Mouse (Mus musculus): ENCODE results near the gene Atp1b1.
A peak's percentile ranks its signal among the peaks of the same experiment; 100 is the strongest.

Gene Atp1b1

GRCm38 (mm10) chr1:164458245-164458613 is at the start of gene Atp1b1:
TSS of gene Atp1b1 (minus strand) at chr1:164458355.
- DNase-seq (ENCODE audit: low spot score), result peak; percentile 93

DNA sequence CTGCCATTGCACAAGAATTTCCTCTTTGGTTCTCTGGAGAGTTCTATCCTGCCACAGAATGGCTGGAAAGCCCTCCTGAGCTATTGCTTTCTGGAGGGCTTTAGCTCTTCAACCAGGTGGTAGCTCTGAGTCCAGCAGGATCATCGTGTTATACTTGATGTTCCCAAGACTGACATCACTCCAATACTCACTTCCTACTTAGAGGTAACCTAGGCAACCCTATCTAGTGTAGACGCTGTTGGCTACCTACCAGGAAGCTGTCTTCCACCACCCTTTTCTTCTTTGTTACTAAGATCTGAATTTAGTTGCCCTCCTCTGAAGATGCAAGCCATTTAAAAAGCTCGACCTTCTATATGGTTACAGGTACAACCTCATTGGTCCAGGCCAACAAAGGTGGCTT is 46.9 kb upstream of the Atp1b1 start:
- no peak for DNase-seq (ENCODE audit: low spot score)

DNA sequence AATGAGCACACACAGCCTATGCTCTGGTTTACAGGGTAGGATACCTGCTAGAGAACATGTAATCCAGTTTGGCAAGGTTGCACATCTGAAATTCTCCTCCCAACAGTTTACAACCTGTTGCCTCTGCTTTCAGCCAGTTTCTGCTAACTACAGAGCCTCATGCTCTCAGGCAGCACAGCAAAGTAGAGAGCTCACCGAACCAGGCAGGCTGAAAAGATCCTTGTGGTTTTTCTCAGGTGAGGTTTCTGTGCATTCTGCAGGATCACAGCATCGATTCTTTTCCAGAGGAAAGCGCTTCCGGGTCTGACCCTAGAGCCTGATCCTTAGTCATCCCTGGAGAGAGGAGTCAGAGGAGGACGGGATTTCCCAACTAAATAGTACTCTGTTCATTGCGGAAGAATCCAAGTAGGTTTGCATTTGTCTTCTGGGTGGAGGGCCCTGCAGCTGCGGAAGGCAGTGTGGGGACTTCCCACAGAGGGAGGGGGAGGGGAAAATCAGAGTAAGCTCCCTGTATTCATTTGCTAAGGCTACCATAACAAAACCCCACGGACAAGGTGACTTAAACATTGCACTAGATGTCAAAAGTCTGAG is 45.1 kb upstream of the Atp1b1 start:
- no peak for DNase-seq (ENCODE audit: low spot score)

- no peak for DNase-seq (ENCODE audit: low spot score)
These were observed 44.1 kb upstream of the Atp1b1 start for GRCm38 (mm10) chr1:164502231-164502630.

DNA sequence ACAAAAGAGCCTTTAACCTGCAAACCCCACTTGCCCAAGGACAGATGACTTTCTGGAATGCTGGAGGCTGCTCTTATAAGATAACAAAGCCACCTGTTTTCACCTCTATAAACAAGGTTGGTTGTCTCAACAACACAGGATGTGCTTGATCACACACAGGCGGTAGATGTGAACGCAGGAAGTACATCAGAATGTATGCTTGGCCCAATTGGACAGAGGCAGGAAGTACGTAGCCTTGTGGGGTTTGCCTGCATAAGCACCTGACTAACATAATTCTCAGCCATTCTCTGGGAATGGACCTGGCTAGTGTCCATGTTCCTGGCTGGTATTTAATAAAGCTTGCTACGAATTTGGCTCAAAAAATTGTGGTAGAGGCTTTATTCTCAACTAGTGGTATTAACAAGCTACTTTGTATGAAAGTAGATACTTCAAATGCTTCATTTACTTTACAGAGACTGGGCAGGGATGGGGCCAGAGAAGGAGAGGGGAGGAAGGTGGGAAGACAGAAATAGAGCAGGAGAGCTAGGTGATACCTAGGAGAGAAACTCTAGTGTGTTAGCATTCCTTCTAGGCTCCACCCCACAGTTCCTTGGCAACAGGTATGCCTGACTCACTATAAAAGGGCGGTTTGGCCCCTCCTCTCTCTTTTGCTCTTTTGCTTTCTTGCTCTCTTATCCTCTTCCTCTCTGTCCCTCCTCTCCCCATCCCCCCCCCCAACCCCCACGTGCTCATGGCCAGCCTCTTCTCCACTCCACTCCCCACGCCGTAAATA is 36.8 kb upstream of the Atp1b1 start:
- DNase-seq (ENCODE audit: low spot score), result no peak

DNA sequence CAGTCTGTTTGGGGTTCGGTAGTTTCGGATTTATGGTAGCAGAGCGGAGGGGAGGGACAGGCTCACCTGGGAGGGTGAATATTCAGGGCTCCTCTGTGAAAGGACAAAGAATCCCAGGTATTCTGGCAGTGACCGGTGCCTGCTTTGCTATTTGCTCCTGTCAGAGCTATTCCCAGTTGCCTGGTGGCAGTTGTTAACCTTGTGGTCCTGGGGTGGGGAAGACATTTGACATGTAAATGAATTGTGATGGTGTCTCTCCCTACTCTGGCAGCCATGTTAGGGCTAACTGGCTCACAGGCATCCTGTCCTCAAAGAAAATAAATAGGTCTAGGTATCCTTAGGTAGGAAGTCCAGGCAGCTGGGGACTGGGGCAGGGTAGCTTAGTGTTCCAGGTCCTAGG is 36.1 kb upstream of the Atp1b1 start:
- DNase-seq (ENCODE audit: low spot score), result no peak

DNA sequence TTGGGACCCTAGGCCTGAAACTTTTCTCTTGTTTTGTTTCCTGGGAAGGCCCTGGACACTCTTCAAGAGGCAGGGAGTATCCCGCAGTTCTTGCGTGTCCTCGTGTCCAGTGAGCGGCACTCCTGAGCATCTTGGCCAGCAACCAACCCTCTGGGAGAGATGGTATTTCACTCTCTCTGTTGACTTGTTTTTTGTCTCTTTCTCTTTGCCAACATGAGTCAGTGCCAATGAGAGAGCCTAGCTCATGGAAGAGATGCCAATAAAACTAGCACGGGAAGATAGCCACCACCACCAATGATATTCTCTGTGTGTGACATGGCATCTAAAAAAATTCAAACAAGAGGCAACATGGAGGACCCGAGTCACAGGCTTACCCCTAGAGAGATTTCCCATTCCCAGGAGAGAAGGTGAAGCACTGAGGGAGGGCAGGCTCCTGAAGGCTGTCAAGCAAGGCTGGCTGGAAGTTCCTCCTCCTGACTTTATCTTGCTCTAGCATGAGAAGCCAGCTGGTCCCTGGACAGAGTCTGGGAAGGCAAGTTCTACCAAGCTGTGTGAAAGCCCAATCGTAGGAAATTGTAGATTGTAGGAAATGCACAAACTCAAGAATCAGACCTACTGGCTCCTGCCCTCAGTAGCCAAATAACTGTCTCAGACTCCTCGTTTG is 35.0 kb upstream of the Atp1b1 start:
- DNase-seq (ENCODE audit: low spot score), result peak; percentile 44

DNA sequence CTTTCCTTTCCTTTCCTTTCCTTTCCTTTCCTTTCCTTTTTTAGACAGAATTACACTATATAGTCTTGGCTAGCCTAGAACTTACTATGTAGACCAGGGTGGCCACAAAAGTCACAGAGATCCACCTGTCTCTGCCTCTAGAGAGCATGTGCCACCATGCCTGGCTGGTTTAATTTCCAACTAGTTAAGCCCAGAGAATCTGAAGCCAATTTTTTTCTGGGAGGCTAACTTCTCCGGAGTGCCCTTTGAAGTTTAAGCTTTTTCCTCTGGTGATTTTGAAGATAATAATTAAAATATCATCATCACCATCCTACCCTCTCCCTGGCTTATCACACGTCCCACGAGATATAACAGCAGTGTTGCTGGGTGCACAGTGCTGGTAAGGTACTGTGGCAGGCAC is 34.3 kb upstream of the Atp1b1 start:
- DNase-seq (ENCODE audit: low spot score), result no peak

DNA sequence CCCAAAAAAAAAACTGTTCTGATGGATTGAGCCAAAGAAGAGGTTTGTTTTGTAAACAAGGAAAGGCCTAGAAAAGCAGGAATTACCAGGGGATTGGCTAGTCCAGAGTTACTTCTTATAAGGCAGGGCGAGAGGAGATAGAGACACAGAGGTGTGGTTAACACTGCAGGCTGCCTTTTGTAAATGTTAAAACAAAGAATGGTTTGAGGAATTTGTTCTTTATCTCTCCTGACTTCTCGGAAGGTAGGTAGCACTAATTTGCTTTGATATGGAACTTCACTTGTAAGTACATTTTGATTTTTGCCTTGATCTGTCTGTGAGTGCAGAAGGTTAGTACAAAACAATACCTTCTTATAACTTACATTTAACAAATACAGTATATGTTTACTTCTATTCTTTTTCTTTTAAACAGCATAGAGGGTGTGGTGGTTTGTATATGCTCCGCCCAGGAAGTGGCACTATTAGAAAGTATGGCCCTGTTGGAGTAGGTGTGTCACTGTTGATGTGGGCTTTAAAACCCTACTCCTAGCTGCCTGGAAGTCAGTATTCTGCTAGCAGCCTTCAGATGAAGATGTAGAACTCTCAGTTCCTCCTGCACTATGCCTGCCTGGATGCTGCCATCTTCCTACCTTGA is 31.9 kb upstream of the Atp1b1 start:
- DNase-seq (ENCODE audit: low spot score), result no peak

DNA sequence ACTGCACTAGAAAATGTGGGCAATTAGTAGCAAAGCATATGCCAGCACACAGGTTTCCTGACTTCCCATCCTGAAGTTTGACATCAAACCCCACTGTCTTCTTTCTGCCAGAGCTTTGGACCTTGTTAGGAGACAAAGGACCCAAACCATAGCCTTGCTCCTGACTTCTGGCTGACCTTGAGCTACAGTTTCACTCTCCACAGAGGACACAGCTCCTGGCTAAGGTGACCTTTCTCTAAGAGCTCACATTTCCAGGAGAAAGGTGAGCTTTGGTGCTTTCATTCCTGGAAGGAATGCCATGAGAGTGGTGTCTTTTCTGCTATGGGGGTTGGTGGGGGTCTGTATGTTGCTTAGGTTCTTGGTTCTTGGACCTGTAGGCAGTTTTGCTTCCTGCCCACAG is 25.6 kb upstream of the Atp1b1 start:
- no peak for DNase-seq (ENCODE audit: low spot score)

DNA sequence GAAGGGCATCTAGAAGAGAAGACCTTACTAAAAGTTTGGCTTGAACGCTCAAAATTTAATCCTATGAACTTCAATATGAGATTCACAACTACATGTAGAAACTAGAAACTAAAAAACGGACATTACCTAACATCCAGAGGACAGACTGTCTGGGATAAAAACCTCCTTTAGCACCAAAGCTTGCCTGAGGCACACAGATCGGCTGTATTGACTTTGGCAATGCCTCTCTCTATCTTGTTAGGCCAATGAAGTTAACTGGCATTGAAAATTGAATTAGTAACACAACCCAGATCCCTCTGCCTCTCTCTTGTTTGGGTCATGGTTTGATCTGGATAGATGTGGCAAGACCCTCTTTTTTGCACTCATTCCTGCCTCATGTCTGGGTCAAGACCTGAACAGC is 24.7 kb upstream of the Atp1b1 start:
- no peak for DNase-seq (ENCODE audit: low spot score)

DNA sequence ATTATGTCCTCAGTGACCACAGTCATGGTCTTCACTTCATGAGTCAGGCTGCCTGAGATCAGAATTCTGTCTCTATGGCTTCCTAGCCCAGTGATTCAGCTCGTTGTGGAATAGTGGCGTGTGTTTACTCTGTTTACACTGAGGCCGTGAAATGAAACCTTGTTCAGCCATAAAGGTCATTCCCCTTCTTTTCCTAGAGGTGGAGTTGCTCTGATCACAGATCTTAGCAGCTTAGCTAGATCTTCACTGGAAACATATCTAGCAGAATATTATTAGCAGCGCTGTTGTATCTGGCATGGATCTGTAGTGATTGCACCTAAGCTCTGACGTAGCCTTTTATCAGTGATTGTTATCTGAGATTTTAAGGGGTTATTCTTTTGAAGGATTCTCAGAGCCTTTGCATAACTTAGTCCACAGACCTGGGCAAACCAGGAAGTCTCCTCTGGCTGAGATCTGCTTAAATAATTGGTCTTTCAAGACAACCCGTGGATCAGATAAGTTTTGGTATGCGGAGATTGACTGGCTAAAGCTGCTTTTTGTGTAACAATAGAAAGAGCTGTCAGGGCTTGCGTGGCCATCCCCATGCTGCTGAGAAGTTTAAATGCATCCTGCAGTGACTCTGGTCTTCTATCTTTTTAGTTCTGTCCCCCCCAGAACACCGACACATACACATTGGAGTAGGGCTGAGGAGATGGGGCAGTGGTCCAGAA is 23.6 kb upstream of the Atp1b1 start:
- no peak for DNase-seq (ENCODE audit: low spot score)

DNA sequence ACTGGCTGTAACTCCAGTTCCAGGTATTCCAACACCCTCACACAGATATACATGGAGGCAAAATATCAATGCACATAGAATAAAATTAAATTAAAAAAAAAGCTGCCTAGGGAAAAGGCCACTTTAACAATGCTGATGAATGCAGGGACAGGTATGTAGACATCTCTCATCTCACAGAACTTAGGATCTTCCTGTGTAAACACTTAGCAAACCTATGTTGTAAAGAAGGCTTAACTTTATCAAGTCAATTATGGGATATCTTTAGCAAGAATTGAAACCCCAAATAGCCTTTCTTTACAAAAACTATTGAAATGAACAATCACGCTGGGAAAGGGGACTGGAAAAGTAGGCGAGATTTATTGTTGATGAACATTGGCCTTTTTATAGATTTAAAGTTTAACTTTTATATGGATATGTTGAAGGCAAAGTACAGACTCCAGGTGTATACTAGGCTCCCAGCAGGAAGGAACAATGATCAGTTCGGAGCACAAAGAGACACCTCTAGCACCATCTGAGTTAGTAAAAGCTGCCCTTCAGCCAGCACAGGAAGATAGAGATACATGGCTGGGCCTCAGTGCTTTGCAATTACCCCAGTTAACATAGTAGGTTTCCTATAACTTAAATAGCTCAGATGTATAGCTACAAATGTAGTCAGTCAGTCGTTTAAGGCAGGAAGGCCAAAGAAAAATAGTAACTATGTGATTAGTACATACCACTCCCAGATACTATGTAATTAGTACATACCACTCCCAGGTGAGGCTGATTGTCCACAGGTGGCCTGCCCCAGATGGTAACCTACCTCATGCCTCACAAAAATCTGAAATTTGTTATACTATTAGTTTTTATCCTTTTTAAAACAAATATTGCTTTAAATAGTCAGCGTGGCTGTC is 22.8 kb upstream of the Atp1b1 start:
- DNase-seq (ENCODE audit: low spot score), result no peak

- DNase-seq (ENCODE audit: low spot score), result no peak
These were observed 17.7 kb upstream of the Atp1b1 start for GRCm38 (mm10) chr1:164475895-164476294.

DNA sequence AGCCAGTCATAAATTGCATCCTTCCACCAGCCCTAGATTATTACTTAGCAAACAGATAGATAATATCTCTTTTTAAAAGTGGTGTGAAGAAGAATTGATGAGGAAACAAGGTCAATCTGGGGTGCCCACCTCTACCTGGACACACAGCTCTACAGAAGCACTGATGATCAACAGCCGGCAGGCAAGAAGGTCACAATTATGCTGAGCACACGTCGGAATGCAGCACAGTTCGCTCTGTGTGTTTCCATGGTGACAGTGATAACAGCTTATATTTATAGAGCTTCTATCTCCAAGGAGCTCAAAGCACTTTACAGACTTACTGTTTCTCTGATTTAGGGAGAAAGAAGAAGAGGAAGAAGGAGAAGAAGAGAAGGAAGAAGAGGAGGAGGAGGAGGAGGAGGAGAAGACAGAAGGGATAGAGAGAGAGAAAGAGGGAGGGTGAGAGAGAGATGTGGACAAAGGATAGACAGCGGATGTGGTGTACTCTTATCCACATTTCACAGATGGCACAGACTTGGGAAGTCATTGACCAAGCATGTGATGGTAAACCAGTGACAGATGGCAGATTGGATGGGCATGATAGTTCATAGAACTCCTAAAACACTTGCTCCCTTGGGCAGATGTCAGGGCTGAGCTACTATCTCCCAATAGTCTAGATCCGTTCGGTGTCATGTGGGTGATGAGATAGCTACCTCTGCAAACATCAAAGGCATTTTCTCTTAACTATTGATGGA is 16.8 kb upstream of the Atp1b1 start:
- no peak for DNase-seq (ENCODE audit: low spot score)

DNA sequence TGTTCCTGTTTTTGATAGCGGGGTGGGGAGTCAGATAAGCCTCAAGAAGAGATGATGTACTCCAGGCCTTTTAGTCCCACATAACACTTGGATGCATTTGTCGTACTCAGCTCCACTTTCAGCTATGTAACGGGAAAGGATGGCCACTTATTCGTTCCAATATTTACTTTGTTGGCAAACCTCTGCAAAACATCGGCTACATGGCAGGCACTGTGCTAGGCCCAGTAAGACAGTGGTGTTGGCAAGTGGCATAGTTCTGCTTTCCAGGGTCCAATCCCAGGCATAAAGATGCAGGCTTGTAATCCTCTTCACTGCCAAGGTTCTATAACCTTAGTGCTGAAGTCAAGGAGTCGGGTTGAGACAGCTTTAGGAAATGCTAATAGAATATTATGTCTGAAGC is 16.2 kb upstream of the Atp1b1 start:
- no peak for DNase-seq (ENCODE audit: low spot score)

GRCm38 (mm10) chr1:164473398-164473797 is 15.2 kb upstream of the Atp1b1 start:
- no peak for DNase-seq (ENCODE audit: low spot score)

GRCm38 (mm10) chr1:164471632-164472031 is 13.5 kb upstream of the Atp1b1 start:
- no peak for DNase-seq (ENCODE audit: low spot score)

GRCm38 (mm10) chr1:164470985-164471384 is 12.8 kb upstream of the Atp1b1 start:
- no peak for DNase-seq (ENCODE audit: low spot score)

DNA sequence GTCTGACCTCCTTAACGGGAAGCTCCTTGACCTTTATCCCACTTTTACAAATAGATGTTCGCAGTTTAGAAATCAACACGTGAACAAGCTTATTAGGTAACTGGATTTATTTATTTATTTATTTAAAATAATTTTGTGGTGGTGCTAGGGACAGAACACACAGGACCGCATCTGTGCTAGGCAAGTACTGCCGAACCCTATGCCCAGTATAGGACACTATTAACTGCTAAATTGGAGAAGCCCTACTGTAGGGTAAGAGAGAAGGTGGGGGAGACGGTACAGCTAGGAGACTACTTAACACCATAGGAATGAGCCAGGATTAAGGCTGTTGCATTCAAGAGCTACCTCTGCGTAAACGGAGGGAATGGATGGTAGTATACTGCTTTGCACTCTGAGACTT is 10.2 kb upstream of the Atp1b1 start:
- DNase-seq (ENCODE audit: low spot score), result no peak

GRCm38 (mm10) chr1:164467406-164467805 is 9.3 kb upstream of the Atp1b1 start:
- no peak for DNase-seq (ENCODE audit: low spot score)
